Mouse (Mus musculus): ENCODE data around the gene Gbp3. TPM values are rescaled to one million over a fixed set of nuclear protein-coding genes. Genes with fewer than 3 reads are reported as not detected.

Gbp3 gene
- polyA plus RNA-seq, 1 experiment: 13.8 TPM

DNA sequence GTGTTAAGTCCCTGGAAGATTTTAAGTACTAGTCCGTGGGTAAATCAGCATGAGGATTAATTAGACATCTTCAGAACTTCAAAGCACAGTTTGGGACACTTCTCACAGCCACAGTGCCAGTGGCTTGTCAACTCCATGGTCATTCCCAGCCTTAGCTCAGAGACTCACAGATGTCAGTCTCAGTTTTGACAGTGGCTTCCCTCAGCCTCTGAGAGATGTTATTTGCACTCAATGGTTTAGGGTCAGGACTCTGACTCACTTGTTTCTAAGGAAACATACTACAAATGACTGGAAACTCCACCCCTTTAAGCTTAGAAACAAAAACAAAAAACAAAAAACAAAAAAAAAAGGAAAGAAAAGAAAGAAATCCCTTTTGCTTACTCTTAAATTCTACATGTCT, 59.8 kb downstream of the Gbp3 start:
- H3K4me3 ChIP-seq (ENCODE audit: low read depth, low read length): no peak overlapping the region
- H3K27me3 ChIP-seq (ENCODE audit: control insufficient read depth, insufficient read depth, low read length): peaks cover 4% of the 10 kb centered on the region; the same call in 1 of the 2 replicates
- H3K36me3 ChIP-seq (ENCODE audit: control insufficient read depth, insufficient read depth, low read length): no peaks in the 10 kb centered on the region
- 45% methylated on average over 1 of the region's 1 CpGs for WGBS
- H3K27ac ChIP-seq (ENCODE audit: insufficient read depth, low read depth, low read length): peak overlapping the region; percentile 22; the same call in 1 of the 2 replicates
- no peaks in the 10 kb centered on the region for H3K4me1 ChIP-seq (ENCODE audit: control insufficient read depth, insufficient read depth, insufficient read length, low read length)
- TF ChIP-seq POLR2A (IDR thresholded peaks at IDR 0.05; ENCODE audit: low read depth, low read length) (no peak), CTCF (IDR thresholded peaks at IDR 0.05; ENCODE audit: extremely low read depth, insufficient read length, insufficient replicate concordance, low read depth, low read length) (no peak)

DNA sequence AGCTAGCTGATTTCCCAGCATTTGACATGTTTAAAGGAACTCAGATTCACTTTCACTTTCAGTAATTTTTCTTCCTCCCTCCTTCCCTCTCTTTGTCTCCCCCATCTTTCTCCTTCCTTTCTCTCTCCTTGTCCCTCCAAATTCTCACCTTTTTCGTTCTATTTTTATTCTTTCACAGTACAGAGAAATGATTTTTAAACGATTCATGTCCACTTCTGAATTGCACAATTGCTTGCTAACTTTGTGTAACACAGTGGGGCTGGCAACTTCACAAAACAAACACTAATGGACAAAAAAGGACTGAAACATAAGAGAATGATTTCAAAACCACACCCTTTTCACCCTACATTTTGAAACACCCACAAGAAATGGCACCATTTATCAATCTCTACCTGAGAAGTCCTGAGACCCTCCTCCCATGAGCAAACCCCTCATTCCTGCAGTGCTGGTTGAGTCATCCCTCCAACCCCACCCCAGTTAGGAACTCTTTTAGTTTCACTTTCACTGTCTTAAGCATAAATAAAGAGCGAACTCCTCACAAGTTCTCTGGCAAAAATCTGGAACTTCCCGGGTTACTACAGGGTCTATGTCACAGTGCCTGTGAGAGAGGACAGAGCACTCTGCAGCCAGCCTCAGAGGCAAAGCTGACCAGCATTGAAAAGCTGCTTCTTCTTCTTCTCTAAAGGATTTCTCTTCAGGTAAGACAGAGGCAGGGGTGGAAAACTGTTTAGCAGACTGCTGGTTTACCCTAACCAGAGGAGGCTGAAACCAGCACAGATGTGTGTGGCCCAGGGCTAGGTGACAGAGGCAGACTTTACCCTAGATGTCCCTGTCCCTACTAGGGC, 60.5 kb downstream of the Gbp3 start, which contains the start of gene Gbp2:
Gbp2 (plus strand) TSS at position 492 of the 845 bp plus-strand sequence.
- peak within 1 kb of the TSS; percentile 81 for H3K27ac ChIP-seq (ENCODE audit: insufficient read depth, low read depth, low read length)
- TF ChIP-seq POLR2A (IDR thresholded peaks at IDR 0.05; ENCODE audit: low read depth, low read length): no peak
- TF ChIP-seq CTCF (IDR thresholded peaks at IDR 0.05; ENCODE audit: extremely low read depth, insufficient read length, insufficient replicate concordance, low read depth, low read length): no peak
- 5% methylated on average over 4 of the region's 4 CpGs for WGBS

DNA sequence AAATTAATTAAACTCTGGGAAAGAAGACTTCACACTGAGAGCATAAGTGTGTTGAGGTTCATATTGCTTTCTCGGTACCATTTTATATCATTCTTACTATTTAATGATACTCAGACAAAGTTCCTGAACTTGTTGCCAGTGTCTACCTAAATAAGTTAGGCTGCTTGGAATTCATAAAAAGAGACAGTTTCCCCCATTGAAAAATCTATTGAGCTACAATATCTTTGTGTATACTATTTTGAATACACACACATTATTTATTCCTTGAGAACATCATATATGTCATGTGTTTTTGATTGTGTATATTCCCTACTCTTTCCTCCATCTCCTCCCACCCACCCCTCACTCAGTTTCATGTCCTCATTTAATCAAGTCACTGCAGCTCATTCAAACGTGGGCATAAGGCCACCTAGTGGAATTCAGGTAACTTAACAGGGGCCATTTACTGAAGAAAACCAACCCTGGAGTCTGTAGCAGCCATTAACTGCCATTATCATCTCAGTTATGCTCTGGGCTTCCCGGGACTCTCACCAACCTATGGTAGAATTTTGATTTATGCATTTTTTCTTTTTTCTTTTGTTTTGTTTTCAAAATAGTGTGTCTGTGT, 61.2 kb downstream of the Gbp3 start:
- TF ChIP-seq CTCF (IDR thresholded peaks at IDR 0.05; ENCODE audit: extremely low read depth, insufficient read length, insufficient replicate concordance, low read depth, low read length) (no peak), POLR2A (IDR thresholded peaks at IDR 0.05; ENCODE audit: low read depth, low read length) (no peak)
- H3K4me3 ChIP-seq (ENCODE audit: low read depth, low read length): peak overlapping the region; percentile 41; the same call in 1 of the 2 replicates
- no peaks in the 10 kb centered on the region for H3K36me3 ChIP-seq (ENCODE audit: control insufficient read depth, insufficient read depth, low read length)
- H3K27me3 ChIP-seq (ENCODE audit: control insufficient read depth, insufficient read depth, low read length): peaks cover 4% of the 10 kb centered on the region; the same call in 1 of the 2 replicates
- H3K27ac ChIP-seq (ENCODE audit: insufficient read depth, low read depth, low read length): peak overlapping the region; percentile 81
- H3K4me1 ChIP-seq (ENCODE audit: control insufficient read depth, insufficient read depth, insufficient read length, low read length): no peaks in the 10 kb centered on the region
- 35% methylated on average over 3 of the region's 3 CpGs for whole genome bisulfite sequencing

More for the DNA sequence above, 60.5 kb downstream of the Gbp3 start, which contains the start of gene Gbp2:
- no peaks in the 10 kb centered on the region for H3K4me1 ChIP-seq (ENCODE audit: control insufficient read depth, insufficient read depth, insufficient read length, low read length)
- H3K36me3 ChIP-seq (ENCODE audit: control insufficient read depth, insufficient read depth, low read length): no peaks in the 10 kb centered on the region
- H3K27me3 ChIP-seq (ENCODE audit: control insufficient read depth, insufficient read depth, low read length): peaks cover 4% of the 10 kb centered on the region; the same call in 1 of the 2 replicates
- H3K4me3 ChIP-seq (ENCODE audit: low read depth, low read length): peak within 1 kb of the TSS; percentile 41

Other genes with a start within 250 kb of the Gbp3 start
- 26.3 and 63.1 TPM in 2 replicates for gene Pdlim5, start 164.3 kb upstream of the Gbp3 start, polyA plus RNA-seq (2012; rRNA removed)
- 0.44 and 0.95 TPM in 2 replicates for gene Gbp5, start 66.0 kb upstream of the Gbp3 start, polyA plus RNA-seq (2012; rRNA removed)
- 0.93 and 1.4 TPM in 2 replicates for gene Gbp7, start 29.7 kb upstream of the Gbp3 start, polyA plus RNA-seq (2012; rRNA removed)
- gene Gbp2b, start 34.8 kb downstream of the Gbp3 start, polyA plus RNA-seq (2012; rRNA removed): 0.56 and 0.89 TPM in 2 replicates
- gene Gbp2, start 60.6 kb downstream of the Gbp3 start, polyA plus RNA-seq (2012; rRNA removed): 3.1 and 6.8 TPM in 2 replicates
- 0.52 and 0.55 TPM in 2 replicates for gene Kyat3, start 141.0 kb downstream of the Gbp3 start, polyA plus RNA-seq (2012; rRNA removed)
- 4.9 and 22.3 TPM in 2 replicates for gene Gtf2b, start 205.0 kb downstream of the Gbp3 start, polyA plus RNA-seq (2012; rRNA removed)

Measured in small intestine, adult 2 months (tissue).